Mouse (Mus musculus): Measurements from ENCODE around the gene Pkig.
A peak's percentile ranks its signal among the peaks of the same experiment; 100 is the strongest.
"Not testable (repeated sequence)": the region's sequence is repeated elsewhere in the genome, so short reads cannot be mapped to it uniquely, and the experiment has no call there.

Pkig gene

DNA sequence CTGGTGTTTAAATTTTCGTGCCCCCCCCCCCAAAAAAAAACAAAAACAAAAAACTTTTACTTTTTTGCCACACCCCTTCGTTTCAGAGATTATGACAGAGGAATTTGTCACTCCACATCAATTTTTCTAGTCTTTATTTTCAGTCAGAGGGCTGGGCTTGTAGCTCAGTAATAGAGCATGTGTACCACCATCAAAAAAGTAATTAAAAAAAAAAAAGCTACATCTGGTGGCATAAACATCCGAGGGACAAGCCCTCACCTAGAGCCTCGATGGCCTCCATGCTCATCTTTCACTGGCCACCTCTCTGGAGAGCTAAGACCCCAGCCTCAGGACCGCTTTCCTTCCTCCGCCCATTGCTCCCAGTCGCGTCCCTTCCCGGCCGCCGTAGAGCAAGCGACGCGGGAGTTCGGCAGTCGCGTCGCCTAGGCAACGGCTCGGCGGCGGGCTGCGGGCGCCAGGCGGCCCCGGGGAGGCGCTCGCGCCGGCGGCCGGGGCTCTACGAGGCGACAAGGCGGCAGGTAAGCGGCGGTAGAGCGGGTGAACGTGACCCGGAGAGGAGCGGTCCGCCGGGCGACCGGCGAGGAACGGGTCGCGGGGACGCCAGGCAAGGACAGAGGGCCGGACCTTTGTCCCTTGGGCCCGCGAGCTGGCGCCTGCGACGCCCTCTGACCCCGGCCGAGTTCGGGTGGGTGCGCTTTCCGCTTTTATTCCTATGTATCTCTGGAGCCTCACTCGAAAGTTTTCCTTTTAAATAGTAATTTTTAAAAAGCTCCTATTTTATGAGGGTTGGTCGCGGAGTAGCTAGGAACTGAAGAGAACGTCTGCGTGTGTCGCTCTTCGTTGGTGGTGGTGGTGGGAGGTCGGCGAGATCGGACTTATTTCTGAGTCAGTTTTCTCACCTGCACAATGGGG is at the start of gene Pkig:
Gene Pkig, plus strand, starts transcription at position 412 of the 912 bp plus-strand sequence.
- DNase-seq (ENCODE audit: low read depth, low spot score), result peak; percentile 84

DNA sequence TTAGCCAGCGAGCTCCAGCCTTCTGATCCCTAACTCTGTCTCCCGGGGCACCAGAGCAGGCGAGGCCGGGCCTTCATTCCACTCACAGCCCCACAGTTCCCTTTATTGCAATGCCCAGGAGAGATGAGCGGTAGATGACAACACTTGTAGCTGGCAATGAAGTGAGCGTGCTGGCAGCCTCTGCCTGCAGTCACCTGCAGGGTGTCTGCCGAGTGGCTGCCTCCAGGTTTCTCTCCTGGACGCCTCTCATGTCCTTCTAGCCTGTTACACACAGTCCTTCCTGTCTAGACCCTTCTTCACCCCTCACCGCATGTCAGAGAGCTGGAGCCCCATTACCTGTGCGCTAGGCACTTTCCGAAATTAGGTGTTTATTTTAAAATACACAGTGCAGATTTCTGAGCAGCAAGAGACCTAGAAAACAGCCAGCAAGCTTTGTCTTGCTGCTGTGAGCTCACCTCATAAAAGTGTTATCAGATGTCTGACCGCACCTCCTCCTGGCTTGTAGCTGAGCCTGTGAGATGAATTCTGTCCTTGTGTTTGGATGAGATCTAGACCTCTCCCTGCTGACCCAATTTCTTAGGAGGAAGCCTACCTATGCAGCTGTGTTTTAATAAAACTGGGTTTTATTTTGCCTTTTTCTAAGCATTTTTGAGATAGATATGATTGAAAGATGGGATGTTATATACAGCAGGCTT is 48.8 kb upstream of the Pkig start:
- no peak for DNase-seq (ENCODE audit: low read depth, low spot score)

DNA sequence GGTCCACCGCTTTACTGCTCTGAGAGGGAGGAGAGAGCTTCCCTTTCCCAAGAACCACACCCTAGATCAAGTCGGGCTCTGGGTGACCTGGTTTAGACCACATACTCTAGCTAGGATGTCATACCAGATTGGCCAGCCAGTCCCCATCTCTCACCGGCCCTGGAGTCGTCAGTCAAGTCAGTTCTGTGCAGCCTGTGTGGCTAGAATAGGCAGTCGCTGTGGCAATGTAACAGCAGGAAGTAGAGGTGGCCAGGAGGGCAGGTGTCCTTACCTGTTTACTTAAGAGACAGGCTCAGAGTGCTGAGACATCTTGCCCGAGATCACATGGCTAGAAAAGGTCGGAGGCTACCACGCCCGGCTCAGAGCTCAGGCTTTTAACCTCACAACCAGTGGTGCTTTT is 47.0 kb upstream of the Pkig start:
- no peak for DNase-seq (ENCODE audit: low read depth, low spot score)

DNA sequence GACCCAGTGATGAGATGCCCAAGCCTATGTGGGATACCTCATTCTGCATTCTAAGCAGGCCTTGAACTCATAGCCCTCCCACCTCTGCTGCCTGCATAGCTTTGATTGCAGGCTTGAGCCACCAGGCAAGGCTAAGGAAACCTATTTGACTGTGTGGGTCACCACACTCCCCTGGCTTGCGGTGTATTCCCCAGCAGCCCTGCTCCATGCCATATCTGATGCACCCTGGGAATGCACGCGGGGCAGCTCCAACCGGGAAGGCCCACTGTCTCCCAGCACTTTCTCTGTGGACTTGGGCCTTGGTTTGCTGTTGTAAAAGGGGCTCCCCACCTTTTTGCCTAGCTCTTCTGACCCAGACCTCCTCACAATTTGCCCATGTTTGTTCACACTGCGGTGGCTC is 45.0 kb upstream of the Pkig start:
- no peak for DNase-seq (ENCODE audit: low read depth, low spot score)

DNA sequence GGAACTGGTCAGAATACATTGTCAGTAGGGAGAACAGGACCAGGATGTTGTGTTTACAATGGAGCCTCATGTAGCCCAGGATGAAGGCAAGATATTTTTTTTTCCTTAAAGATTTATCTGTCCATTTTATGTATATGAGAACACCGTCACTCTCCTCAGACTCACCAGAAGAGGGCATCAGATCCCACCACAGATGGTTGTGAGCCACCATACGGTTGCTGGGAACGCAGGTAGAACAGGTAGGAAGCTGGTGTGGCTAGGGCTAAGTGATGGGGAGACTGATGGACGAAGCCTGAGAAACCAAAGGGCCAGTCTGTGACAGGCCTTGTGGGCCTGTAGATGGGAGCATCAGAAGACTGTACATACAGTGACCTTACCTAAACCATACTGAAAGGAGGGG is 44.2 kb upstream of the Pkig start:
- no peak for DNase-seq (ENCODE audit: low read depth, low spot score)

DNA sequence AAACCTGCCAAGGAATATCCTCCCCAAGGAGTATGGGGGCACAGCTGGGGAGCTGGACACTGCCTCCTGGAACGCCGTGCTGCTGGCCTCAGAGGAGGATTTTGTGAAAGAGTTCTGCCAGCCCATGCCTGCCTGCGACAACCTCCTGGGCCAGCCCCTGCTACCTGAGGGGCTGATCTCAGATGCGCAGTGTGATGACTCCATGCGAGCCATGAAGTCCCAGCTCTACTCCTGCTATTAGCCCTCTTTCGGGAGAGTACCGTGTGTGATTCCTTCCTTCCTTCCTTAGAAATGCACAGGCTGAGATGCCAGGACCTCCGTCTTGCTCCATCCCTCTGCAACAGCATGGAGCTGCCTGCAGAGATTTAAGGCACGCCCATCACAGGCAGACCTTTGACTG is 42.8 kb upstream of the Pkig start:
- no peak for DNase-seq (ENCODE audit: low read depth, low spot score)

DNA sequence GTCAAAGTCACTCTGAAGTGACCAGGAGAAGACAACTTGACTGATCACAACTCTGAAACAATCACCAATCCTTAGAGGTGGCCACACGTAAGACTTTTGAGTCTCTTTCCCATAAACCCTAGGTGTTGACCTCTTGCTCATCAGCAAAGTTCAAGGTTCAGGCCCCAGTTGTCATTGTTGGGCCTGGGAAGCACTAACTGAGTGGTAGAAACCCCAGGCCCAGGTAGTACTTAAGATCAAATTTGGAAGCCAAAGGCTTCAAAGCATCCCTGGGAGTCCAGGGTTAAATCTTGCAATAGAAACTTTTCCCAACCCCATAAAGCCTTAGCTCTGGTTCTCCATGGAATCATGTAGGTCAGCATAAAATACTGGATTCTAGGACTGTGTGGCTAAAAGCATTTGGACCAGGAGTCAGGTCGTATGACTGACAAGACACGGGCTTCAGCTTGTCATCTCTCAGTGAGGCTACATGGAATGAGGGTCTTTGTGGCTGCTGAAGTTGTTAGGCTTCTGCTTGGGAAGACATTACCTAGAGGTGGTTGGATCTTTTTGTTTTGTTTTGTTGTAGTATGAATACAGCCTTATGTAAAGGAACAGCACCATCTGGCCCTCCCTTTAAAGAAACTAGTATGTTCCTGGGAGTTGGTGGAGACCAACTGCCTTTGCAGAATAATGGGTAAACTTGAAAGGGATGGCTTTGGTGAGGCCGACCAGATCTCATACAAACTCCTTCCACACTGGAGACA is 42.1 kb upstream of the Pkig start:
- DNase-seq (ENCODE audit: low read depth, low spot score), result no peak

DNA sequence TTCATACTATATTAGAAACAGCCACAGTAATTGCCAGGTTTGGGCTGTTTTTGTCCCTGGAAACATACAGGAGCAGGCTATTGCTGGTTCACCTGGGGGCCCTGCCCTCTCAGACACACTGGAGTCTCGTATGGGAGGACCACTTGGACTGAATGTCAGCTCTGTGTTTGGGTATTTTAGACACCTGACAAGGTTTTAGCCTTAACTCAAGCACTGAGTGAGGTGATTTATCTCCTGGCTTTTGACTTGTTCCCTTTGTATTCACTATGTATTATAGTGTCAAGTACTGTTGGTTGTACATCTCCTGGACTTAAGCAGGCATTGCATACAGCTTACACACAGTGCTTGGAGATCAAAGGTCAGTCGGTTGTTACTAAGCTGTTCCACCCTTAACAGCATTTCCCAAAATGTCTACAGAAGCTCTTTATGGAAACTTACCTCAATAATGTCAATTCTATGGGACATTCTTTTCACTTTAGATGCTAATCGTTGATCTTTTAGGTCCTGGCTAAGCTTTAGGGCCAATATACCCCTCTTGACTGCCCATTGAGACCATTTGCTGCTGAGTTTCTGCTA is 41.4 kb upstream of the Pkig start:
- no peak for DNase-seq (ENCODE audit: low read depth, low spot score)

DNA sequence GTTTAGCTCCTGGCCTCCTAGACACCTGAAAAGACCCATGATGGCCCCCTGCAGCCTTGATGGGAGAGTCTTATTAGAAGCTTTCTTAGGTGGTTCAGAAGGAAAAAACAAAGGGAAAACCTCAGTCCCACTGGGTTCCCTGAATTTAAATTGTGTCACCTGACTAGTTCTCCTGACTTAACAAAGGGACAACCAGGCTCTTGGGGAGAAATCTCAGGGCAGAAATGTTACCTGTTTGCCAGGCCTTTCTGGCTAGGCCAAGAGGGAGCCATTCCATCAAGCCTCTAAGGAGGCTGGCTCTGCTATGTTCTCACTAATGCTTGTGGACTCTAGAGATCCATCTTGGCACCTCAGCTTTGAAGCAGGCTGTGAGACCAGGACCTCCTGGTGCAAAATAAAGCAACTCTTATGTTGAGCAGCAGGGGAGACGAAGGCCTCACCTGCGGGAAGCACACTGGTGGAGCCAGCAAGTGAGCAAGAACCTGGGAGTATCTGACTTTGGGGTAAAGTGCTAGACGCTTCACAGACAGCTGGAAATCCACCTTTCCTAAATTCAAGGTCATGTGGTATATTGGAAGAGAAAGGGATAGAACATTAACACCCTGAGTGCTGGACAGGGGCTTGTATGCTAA is 40.8 kb upstream of the Pkig start:
- DNase-seq (ENCODE audit: low read depth, low spot score), result no peak

DNA sequence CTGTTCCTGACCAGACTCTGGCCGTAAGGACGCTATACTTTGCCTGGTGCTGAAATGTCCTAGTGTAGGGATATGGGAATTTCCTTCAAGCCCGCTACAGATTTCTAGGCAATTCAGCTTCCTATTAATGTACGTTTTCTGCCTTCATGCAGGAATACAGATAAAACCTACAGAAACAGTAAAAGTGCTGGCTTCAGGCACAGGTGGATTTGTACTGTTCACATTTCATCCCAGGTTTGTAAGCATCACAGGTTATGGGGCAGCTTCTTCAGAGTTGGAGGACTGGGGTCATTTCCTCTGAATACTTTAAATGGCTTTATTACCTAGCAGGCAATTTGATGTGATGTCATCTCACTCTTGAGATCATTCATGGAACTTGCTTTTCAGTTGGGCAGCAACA is 40.3 kb upstream of the Pkig start:
- DNase-seq (ENCODE audit: low read depth, low spot score), result no peak

DNA sequence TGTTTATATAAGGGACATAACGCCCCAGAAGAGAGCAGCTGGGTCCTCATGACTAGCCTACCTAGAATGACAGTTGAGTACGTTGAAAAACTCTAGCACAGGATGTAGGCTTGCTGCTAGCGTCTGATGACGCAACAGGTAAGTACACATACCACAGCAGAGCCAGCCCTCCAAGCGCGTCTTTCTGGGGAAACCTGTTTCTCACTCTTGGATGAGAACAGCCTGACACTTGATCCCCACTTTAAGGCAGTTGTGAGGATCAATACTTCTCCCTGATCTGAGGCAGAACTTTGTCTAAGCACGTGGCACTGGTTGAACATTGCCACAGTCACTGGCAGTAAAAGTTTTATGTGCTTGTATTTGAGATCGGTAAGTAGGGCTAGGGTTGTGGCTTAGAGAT is 37.7 kb upstream of the Pkig start:
- no peak for DNase-seq (ENCODE audit: low read depth, low spot score)

DNA sequence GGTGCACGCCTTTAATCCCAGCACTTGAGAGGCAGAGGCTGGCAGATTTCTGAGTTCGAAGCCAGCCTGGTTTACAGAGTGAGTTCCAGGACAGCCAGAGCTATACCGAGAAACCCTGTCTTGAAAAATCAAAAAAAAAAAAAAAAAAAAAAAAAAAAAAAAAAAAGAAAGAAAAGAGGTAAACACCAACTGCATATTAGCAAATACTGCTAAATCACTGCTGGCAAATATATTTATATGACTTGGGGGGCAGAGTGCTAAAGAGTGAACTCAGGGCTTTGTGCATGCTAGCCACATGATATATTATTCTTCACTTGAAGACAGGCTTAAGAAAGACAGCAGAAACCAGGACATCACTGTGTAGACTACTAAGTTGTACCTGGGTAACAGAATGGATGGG is 36.8 kb upstream of the Pkig start:
- not testable (repeated sequence) for DNase-seq (ENCODE audit: low read depth, low spot score)

DNA sequence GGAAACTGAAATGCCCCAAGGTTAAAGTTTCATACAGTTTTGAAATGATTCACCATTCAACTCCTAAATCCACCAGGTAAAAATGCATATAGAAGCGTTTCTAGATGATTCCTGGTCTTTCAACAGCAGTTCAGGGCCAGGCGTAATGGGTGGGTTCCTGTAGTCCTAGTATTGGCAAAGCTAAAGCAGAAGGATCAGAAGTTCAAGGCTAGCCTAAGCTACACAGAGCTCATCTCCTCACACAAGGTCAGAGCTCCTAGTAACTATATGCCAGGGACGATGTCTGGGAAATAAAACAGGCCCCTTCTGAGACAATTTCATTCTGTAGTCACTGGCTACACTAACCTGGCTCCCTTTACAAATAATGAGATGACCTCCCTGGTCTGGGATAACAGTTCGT is 27.0 kb upstream of the Pkig start:
- DNase-seq (ENCODE audit: low read depth, low spot score), result no peak

DNA sequence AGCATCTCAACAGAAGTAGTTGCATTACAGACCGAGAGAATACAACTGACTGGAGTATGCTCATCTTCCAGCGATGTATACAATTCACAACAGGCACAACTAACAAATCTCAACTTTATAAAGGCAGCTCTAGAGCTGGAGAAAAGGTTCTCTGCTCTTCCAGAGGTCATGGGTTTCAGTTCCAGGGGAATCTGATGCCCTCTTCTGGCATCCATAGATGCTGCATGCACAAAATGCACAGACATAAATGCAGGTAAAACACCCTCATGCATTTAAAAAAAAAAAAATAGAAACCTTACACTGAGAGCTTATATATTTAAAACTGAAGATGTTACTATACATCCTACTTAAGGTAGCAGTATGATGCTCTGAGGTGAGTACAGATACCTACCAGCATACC is 26.5 kb upstream of the Pkig start:
- no peak for DNase-seq (ENCODE audit: low read depth, low spot score)

DNA sequence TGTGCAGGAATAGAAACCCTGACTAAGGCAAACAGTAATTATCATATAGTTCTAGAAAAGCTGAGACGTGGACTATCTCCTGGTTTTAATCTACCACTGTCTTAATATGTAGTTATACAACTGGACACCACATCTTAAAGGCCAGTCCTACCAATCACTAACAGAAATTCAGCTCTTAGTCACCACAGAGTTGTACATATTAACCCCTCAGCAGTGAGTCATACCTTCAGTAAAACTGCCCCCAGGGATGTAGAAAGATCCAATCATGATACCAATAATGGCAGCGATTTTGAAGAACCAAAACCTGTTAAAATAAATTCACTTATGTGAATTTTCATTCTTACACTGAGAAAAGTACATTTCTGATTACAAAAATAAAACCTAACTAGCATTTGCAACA is 24.0 kb upstream of the Pkig start:
- no peak for DNase-seq (ENCODE audit: low read depth, low spot score)

DNA sequence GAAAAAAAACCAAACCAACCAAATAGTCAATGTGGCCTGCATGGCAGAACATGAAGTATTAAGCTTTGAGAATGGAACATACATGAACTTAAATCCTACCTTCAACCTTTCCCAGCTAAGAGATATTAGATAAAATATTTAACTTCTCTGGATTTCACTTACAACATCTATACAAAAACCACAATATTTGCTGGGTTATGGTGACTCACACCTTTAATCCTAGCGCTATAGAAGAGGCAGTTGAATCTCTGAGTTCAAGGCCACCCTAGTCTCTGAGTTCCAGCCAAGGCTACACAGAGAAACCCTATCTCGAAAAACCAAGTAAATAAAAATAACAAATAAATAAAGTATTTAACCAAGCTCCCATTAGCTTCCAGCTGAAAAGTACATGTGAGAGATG is 22.1 kb upstream of the Pkig start:
- no peak for DNase-seq (ENCODE audit: low read depth, low spot score)

DNA sequence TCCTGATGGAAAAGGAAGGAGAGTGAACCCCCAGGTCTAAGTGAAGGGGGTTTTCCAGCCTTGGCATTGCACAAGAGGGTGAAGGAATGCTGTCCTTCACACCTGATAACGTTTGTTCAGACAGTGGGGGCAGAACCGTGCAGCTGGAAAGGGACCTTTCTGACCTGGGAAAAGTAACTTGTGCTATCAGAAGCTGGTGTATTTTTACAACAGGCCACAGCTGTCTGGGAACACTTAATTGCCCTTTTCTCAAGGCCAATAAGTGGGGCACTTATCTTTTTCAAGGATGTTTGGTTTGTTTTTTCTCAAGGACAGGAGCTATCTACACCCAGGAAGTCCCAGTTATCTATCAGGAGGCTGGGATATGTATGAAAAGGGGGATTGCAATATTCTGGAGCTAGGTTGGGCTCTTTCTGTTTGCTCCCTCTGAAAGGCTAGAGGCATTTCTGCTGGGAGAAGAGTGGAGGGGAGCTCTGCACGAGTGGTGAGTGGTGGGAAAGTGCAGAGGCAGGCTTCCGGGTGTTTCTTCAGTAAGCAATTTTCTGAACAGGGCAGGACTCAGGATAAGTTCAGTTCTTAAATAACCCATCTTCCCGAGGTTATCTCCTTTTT is 20.4 kb upstream of the Pkig start:
- no peak for DNase-seq (ENCODE audit: low read depth, low spot score)

DNA sequence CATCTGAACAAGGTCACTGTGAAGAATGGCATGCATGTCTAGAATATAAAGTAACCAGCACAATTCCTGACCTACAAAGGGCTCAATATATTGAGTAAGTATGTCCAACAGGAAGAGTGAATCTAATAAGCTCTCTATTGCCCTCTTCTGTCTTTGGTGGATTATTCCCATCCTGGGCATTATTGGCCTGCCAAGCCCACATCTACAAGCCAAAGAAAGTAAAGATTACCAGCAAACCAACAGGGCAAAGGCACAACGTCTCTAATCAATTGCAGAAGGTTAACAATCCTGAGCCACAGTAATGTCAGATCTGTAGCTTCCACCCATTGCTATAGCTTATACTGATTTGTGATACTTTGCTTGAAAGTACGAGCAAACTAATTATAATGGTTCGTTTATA is 17.7 kb upstream of the Pkig start:
- no peak for DNase-seq (ENCODE audit: low read depth, low spot score)

DNA sequence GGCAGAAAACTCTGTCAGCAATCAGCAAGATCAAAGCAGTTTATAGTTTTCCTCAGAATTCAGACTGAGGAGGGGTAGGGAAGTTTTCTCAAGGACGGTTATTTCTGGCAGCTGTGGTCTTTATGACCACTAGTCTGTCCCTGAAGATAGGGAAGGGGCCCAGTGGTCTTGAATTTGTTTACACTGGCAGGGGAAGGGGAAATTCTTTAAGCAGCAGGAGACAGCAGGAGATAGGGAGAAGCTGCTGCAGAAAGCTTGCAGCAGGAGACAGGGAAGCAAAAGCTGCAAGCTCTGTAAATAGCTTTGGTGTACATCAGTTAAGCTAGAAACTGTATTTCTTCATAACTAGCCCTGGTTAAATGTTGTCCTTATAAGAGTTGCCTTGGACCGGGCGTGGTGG is 16.5 kb upstream of the Pkig start:
- no peak for DNase-seq (ENCODE audit: low read depth, low spot score)

DNA sequence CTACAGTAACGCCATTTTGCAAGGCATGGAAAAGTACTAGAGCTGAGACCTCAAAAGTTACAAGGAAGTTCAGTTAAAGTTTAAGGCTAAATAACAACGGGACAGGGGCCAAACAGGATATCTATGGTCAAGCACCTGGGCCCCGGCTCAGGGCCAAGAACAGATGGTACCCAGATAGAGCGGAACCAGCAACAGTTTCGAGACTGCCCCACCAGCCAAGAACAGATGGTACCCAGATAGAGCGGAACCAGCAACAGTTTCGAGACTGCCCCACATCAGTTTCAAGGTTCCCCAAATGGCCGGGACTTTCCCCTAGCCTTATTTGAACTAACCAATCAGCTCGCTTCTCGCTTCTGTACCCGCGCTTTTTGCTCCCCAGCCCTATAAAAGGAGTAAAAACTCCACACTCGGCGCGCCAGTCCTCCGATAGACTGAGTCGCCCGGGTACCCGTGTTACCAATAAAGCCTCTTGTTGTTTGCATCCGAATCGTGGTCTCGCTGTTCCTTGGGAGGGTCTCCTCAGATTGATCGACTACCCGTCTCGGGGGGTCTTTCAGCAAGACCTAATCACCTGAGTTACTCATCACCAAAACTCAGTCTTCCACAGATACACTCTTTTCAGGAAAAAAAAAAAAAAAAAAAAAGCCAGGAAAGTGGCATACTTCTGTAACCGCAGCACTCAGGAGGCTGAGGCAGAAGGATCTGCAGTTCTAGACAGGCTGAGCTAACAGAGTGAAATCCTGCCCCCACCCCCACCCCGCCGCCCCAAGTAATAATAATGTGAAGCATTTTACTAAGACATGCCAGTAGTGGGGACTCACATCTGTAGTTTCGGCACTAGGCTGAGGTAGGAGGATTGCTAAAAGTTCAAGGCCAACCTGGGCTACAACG is 15.3 kb upstream of the Pkig start:
- no peak for DNase-seq (ENCODE audit: low read depth, low spot score)
